ENCODE assay signal across 9 mouse cellular contexts in the genomic region with DNA sequence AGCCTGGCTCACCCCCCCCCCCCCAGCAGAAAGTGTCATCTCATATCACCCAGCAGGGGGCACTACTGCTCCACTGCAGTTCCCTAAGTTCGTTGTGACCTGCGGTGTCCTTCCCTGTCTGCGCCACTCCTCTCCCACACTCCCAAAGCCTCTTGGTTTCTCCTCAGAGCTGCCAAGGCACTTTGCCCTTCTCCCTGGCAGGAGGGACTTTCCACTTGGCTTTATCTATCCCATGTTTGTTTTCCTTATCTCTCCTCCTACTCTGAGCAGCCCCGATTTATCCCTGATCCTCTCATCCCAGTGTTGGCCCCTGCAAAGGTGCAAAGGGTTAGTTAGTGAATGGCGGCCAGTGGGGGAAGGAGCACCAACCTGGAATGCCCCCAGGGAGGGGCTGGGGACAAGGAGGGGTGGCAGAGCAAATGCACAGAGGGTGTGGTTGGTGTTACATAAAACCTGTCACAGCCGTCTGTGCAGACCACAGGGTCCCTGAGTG. TPM values are rescaled to one million over a fixed set of nuclear protein-coding genes. Genes with fewer than 3 reads are reported as not detected.
DNase-seq lines count a peak whose midpoint lies in the region; ATAC-seq lines count a peak whose summit lies in the region.
"Had no signal": no experiment of that assay in that cellular context is flagged by ENCODE, and none has a peak within 500 bp of the region (broad histone marks: within the 10 kb centered on the region; RNA-seq: fewer than 3 reads in every experiment).

No protein-coding gene starts in this region.

- H3K4me2 ChIP-seq in embryonic facial prominence, embryonic 11.5 days (ENCODE audit: low read depth, low read length) = no peak overlapping the region
- H3K4me2 ChIP-seq: midbrain, embryonic 12.5 days had no signal

- H3K27me3 ChIP-seq in embryonic facial prominence, embryonic 11.5 days (ENCODE audit: control insufficient read depth, insufficient read depth, low read length) = no peaks in the 10 kb centered on the region
- peaks cover 49% of the 10 kb centered on the region for H3K27me3 ChIP-seq in megakaryocyte, embryonic 14.5 days (replicated peaks)

- no peak overlapping the region for H3K9ac ChIP-seq in embryonic facial prominence, embryonic 11.5 days (replicated peaks; ENCODE audit: low read length)
- H3K9ac ChIP-seq: midbrain, embryonic 12.5 days had no signal

- no peak overlapping the region for H3K27ac ChIP-seq in embryonic facial prominence, embryonic 11.5 days (replicated peaks; ENCODE audit: low read depth, low read length)
- H3K27ac ChIP-seq: midbrain, embryonic 12.5 days had no signal

- intact Hi-C loops in heart, postnatal 10 days (cut with DNase I) = loop anchor here (1.0 kb wide), 2 partner anchors 73 to 168 kb away; no protein-coding TSS in a partner anchor

- H3K36me3 ChIP-seq in embryonic facial prominence, embryonic 11.5 days (replicated peaks; ENCODE audit: control insufficient read depth, insufficient read depth, low read depth, low read length) = no peaks in the 10 kb centered on the region
- H3K36me3 ChIP-seq in megakaryocyte, embryonic 14.5 days (replicated peaks; ENCODE audit: low read length) = no peaks in the 10 kb centered on the region
- H3K36me3 ChIP-seq: midbrain, embryonic 12.5 days had no signal

- peak; percentile 83 for DNase-seq in CD4-positive, CD25-positive, alpha-beta regulatory T cell, adult 2 months (ENCODE audit: low read depth, low spot score)
- peak; percentile 88 for DNase-seq in adrenal gland, postnatal 14 days
- peak; percentile 70 for DNase-seq in embryonic facial prominence, embryonic 11.5 days (ENCODE audit: low spot score)
- peak; percentile 66 to 78 for DNase-seq in heart, postnatal 10 days
- peak; percentile 45 to 50 for DNase-seq in layer of hippocampus, postnatal 36 days
- DNase-seq in spleen, postnatal 4 days (ENCODE audit: low spot score in 2 of 2) = peak; percentile 45 to 79

- no peaks in the 10 kb centered on the region for H3K4me1 ChIP-seq in embryonic facial prominence, embryonic 11.5 days (ENCODE audit: control insufficient read depth, insufficient read depth, low read length)
- H3K4me1 ChIP-seq in megakaryocyte, embryonic 14.5 days = peaks cover 31% of the 10 kb centered on the region
- H3K4me1 ChIP-seq: midbrain, embryonic 12.5 days had no signal

- no peak overlapping the region for H3K4me3 ChIP-seq in embryonic facial prominence, embryonic 11.5 days (ENCODE audit: low read depth, low read length)
- peak overlapping the region; percentile 55 for H3K4me3 ChIP-seq in megakaryocyte, embryonic 14.5 days (replicated peaks)
- H3K4me3 ChIP-seq: midbrain, embryonic 12.5 days had no signal

- no peak for ATAC-seq in CD4-positive, CD25-positive, alpha-beta regulatory T cell, adult 4 months
- no peak for ATAC-seq in embryonic facial prominence, embryonic 11.5 days (replicated peaks; ENCODE audit: insufficient number of reproducible peaks, low FRiP score, low TSS enrichment, low read depth)

- 33% methylated on average over 6 of the region's 6 CpGs for WGBS in embryonic facial prominence, embryonic 11.5 days

- no peaks in the 10 kb centered on the region for H3K9me3 ChIP-seq in embryonic facial prominence, embryonic 11.5 days (replicated peaks; ENCODE audit: control insufficient read depth, low read length)
- H3K9me3 ChIP-seq in megakaryocyte, embryonic 14.5 days = no peaks in the 10 kb centered on the region
- H3K9me3 ChIP-seq: midbrain, embryonic 12.5 days had no signal

RNA-seq across cellular contexts. Expression of a gene that starts 28.9 kb away (rescaled TPM):
- under 1 TPM in 1 of 2 experiments, not detected in 1; 0.13 TPM for polyA plus RNA-seq in CD4-positive, CD25-positive, alpha-beta regulatory T cell, adult 4 months (2017; shearing (Covaris generic))
- total RNA-seq in adrenal gland, postnatal 14 days (2021) = 80.7 and 81.6 TPM in 2 replicates
- 1.9 and 3.7 TPM in 2 replicates for polyA plus RNA-seq in embryonic facial prominence, embryonic 11.5 days (2014; fragmentation: Nextera tagmentation; extraction: Ambion mirVana)
- 10 to 100 TPM; 12.2 to 15.9 TPM for total RNA-seq in heart, postnatal 10 days (2021)
- total RNA-seq in layer of hippocampus, postnatal 36 days (2021) = 1 to 10 TPM; 3.6 to 5.2 TPM
- polyA plus RNA-seq in megakaryocyte, embryonic 14.5 days (2012; ENCODE audit: insufficient read depth, low replicate concordance) = 0.12 TPM in 1 of 2 replicates, not detected in the other

RNA-seq across cellular contexts. Expression of a gene that starts 30.8 kb away (rescaled TPM):
- 1 to 10 TPM; 4.8 to 5.3 TPM for polyA plus RNA-seq in CD4-positive, CD25-positive, alpha-beta regulatory T cell, adult 4 months (2017; shearing (Covaris generic))
- total RNA-seq in adrenal gland, postnatal 14 days (2021) = 26.5 and 26.6 TPM in 2 replicates
- 20.0 and 20.8 TPM in 2 replicates for polyA plus RNA-seq in embryonic facial prominence, embryonic 11.5 days (2014; fragmentation: Nextera tagmentation; extraction: Ambion mirVana)
- total RNA-seq in heart, postnatal 10 days (2021) = 10 to 100 TPM; 13.0 to 15.6 TPM
- total RNA-seq in layer of hippocampus, postnatal 36 days (2021) = 10 to 100 TPM; 32.3 to 33.0 TPM
- polyA plus RNA-seq in megakaryocyte, embryonic 14.5 days (2012; ENCODE audit: insufficient read depth, low replicate concordance) = 6.6 TPM in 1 of 2 replicates, not detected in the other

RNA-seq across cellular contexts. Expression of a gene that starts 40.6 kb away (rescaled TPM):
- polyA plus RNA-seq in CD4-positive, CD25-positive, alpha-beta regulatory T cell, adult 4 months (2017; shearing (Covaris generic)) = not detected
- total RNA-seq in adrenal gland, postnatal 14 days (2021) = 2.2 and 3.5 TPM in 2 replicates
- polyA plus RNA-seq in embryonic facial prominence, embryonic 11.5 days (2014; fragmentation: Nextera tagmentation; extraction: Ambion mirVana) = 7.1 and 9.1 TPM in 2 replicates
- total RNA-seq in heart, postnatal 10 days (2021) = 1 to 10 TPM; 1.8 to 1.9 TPM
- total RNA-seq in layer of hippocampus, postnatal 36 days (2021) = 10 to 100 TPM; 27.1 to 30.9 TPM
- 0.44 and 2.3 TPM in 2 replicates for polyA plus RNA-seq in megakaryocyte, embryonic 14.5 days (2012; ENCODE audit: insufficient read depth, low replicate concordance)

RNA-seq across cellular contexts. Expression of a gene that starts 49.4 kb away (rescaled TPM):
- polyA plus RNA-seq in CD4-positive, CD25-positive, alpha-beta regulatory T cell, adult 4 months (2017; shearing (Covaris generic)) = 10 to 100 TPM; 47.1 to 79.6 TPM
- total RNA-seq in adrenal gland, postnatal 14 days (2021) = 53.3 and 57.9 TPM in 2 replicates
- polyA plus RNA-seq in embryonic facial prominence, embryonic 11.5 days (2014; fragmentation: Nextera tagmentation; extraction: Ambion mirVana) = 38.5 and 40.2 TPM in 2 replicates
- total RNA-seq in heart, postnatal 10 days (2021) = 10 to 100 TPM; 33.5 to 35.8 TPM
- 10 to 100 TPM; 51.2 to 51.5 TPM for total RNA-seq in layer of hippocampus, postnatal 36 days (2021)
- polyA plus RNA-seq in megakaryocyte, embryonic 14.5 days (2012; ENCODE audit: insufficient read depth, low replicate concordance) = 58.2 and 75.1 TPM in 2 replicates

RNA-seq across cellular contexts. Expression of a gene that starts 53.9 kb away (rescaled TPM):
- 100 to 1,000 TPM in 1 of 2 experiments, 10 to 100 TPM in 1; 60.8 to 103 TPM for polyA plus RNA-seq in CD4-positive, CD25-positive, alpha-beta regulatory T cell, adult 4 months (2017; shearing (Covaris generic))
- total RNA-seq in adrenal gland, postnatal 14 days (2021) = 45.6 and 51.3 TPM in 2 replicates
- 136 and 146 TPM in 2 replicates for polyA plus RNA-seq in embryonic facial prominence, embryonic 11.5 days (2014; fragmentation: Nextera tagmentation; extraction: Ambion mirVana)
- total RNA-seq in heart, postnatal 10 days (2021) = 10 to 100 TPM; 23.7 to 27.6 TPM
- 10 to 100 TPM; 49.4 to 60.1 TPM for total RNA-seq in layer of hippocampus, postnatal 36 days (2021)
- polyA plus RNA-seq in megakaryocyte, embryonic 14.5 days (2012; ENCODE audit: insufficient read depth, low replicate concordance) = 67.0 and 146 TPM in 2 replicates
